Mouse (Mus musculus) left cerebral cortex, adult 9 months (tissue): ENCODE data around the gene Wwp2.
A peak's percentile ranks its signal among the peaks of the same experiment; 100 is the strongest.
"Not testable (repeated sequence)": the region's sequence is repeated elsewhere in the genome, so short reads cannot be mapped to it uniquely, and the experiment has no call there.

Source experiments
- DNase-seq, 2 experiments: peaks; one replicate each; pipeline ENCODE4 v3.0.0; 2022; ENCODE audit warnings: low spot score in 2 of 2

The Wwp2 gene

DNA sequence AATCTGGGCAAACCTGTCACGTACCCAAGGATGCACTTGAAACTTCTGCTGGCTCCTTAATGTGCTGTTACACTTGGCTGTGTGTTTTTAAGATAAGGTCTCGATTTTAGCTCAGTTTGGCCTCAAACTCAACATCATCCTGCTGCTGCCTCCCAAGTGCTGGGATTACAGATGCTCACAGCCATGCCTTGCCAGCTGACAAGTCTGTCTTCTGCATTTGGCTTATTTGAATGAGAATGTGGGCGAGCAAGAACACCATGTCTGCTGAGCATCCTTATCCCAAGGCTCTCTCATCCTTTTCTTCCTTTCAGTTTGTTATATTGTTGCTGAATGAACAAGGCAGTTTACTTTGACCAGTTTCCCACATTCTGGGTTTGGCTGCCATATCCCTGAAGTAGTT lies 39.4 kb downstream of the Wwp2 start:
- peak in 1 of 2 experiments; percentile 31 for DNase-seq

DNA sequence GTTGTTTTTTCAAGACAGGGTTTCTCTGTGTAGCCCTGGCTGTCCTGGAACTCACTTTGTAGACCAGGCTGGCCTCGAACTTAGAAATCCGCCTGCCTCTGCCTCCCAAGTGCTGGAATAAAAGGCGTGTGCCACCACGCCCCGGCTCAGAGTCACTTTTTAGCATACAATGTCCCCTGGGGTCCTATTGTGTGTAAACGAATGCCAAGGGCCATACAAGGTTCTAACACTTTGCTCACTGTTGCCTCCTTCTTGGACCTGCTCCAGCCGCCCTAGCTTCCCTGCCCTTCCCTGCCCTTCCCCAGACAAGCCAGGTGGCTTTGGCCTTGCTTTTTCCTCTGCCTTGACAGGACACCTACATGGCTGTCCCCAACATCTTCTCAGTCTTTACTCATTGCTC lies 40.6 kb downstream of the Wwp2 start:
- DNase-seq: not testable (repeated sequence)

DNA sequence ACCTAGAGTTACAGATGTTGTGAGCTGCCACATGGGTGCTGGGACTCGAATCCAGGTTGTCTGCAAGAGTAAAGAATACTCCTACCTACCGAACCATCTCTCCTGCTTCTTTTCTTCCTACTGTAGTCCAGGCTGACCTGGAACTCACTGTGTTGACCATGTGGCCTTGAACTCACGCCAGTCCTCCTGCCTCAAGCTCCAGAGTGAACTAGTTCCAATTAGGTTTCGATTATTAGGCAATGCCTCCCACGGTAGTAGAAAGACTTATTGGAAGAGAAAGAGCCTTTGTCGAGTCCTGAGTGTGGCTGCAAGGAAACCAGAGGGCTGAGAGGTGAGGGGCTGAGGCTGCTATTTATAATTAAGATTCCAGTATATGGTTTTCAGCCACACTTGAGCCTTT lies 42.6 kb downstream of the Wwp2 start:
- no peak for DNase-seq

DNA sequence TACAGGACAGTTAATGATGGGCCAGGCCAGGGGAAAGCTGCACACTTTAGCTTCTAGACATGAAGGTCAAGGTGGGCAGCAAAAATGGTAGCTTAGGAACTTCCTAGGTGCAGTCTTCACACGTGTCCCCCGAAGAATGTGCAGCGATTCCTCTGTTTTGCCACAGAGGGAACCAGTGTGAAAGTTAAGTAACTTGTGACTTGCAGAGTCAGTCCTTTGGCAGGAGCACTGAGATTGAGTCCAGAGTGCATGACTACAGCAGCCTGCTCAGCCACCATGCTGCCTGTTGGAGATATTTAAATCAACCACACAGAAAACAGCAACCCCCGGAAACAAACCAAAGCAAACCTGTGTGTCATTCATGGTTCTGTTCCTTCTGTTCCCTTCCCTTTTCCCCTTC lies 44.3 kb downstream of the Wwp2 start:
- no peak for DNase-seq

DNA sequence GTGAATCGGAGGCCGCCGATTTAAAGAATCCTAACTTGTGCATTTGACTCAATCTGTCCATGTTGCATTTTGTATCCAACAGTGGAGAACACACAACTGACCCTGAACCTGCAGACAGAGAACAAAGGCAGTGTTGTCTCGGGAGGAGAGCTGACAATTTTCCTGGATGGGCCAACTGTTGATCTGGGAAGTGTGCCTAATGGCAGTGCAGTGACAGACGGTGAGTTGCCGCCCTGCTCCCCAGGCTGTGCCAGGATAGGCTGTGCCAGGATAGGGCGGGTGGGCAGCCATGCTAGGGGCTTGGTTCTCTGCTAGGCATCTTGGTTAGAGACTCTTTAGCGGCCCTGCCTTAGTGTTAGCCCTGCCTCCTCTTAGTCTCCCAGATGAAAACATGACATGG lies 47.1 kb downstream of the Wwp2 start:
- no peak for DNase-seq

DNA sequence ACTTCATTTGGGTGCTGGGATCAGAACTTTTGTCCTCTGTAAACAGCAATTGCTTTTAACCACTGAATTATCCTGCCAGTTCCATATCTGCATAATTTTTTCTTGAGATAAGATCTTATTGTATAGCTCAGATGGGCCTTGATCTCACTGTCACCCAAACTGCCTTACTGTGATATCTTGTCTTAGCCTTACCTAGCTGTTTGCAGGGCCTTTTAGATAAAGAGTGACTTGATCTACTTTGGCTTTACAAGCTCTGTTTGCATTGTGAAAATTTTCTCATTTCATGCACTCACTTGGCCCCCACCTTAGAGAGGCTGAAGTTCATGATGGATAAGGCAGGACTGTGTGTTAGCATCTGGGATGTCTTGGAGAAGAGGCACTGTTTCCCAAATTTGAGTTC lies 48.8 kb downstream of the Wwp2 start:
- DNase-seq: no peak

DNA sequence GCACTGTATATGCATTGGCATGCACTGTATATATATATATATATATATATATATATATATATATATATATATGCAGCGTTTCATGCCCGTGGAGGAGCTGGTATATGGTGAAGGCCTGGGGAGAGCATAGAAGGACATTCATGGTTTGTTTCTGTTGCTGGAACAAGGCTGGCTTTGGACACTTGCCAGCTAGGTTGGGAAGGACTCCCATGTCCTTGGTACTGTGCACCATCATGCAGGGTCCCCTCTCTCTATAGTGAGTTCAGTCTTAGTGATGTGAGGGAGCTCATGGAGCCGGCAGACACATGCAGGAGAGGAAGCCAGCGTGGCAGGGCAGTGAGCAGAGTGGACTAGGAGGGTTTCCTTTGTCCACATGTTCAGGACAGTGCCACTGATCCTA lies 52.4 kb downstream of the Wwp2 start:
- DNase-seq: no peak

DNA sequence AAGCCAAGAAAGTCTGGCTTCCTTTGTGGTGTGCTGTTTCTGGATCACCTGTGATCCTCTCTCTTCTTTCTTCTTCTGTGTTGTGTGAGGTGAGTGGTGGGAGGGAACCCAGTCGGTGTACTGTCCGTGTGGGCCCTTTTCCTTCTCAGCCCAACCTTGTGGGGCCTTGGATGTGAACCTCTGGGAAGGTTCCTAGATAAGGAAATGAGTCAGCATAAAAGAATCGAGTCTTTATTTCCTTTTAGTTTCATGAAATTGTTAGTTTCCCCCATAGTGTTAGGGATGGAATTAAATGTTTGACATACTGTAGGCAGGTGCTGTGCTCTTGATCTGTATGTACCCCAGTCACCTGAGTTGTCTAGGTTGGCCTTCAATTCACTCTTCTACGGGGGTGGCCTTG lies 52.9 kb downstream of the Wwp2 start:
- DNase-seq: no peak

DNA sequence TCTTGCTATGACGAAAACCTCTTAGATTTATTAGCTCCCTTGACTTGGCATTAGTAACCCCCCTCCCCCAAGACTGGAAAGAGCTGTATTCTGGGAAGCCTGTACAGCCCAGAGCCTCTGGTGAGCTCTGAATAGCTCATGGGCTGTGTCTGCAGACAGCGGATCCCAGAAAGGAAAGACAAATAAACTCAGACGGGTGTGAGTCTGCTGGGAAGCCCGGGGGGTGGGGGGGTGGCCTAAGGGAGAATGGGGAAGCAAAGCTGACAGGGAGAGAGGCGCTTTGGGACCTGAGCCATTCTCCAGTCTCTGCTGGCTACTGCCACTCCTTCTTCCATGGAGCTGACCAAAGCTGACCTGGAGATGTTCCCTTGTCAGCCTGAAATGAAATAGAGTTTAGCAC lies 53.8 kb downstream of the Wwp2 start:
- DNase-seq: no peak

DNA sequence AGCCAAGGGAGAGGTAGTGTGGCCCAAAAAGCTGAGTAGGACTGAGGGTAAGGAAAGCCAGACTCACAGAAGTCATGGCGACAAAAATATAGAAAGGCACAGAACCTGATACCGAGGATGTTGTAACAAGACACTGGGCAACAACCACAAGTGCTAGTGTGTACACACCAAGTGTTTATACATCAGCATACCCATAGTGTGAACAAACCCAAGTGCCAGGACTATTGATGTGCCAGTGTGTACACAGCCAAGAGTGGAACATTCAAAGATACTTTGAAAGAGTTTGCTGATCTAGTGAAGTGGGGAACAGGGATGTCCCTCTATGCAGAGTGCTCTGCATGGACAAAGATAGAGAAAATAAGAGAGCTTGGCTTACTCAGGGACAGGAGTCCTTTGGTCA lies 54.5 kb downstream of the Wwp2 start:
- DNase-seq: no peak

DNA sequence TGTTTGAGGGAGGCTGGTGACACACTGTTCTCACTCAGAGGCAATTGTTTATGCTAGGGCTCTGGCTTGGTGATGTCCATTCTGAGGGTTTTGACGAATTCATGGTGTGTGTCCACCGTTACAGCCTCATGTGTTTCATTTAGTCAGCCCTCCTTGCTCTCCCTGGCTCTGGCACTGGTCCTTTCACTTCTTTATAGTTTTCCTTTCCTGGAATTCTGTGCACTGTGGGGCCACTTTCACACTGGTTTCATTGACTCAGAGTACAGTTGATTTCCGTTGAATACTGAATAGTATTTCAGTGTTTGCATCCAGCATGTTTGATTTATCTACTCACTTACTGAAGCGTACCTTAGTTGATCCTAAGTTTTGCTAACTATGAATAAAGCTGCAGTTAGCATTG lies 55.0 kb downstream of the Wwp2 start:
- no peak for DNase-seq

DNA sequence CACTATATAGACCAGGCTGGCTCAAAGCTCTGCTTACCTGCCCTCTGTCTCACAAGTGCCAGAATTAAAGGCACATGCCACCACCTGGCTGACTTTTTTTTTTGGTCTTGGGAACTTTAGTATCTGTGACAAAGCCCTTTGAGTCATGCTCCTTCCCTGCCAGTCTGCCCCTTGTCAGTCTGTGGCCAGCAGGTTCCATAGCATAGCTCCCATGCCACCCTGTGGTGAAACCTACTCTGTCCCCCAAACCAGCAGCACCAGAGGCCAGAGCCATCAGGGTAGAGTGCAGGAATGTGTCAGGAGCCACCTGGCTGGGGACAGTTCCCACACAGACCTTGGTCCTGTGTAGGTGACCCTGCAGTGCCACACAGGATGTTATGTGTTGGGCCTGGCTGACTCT lies 55.7 kb downstream of the Wwp2 start:
- DNase-seq: no peak

DNA sequence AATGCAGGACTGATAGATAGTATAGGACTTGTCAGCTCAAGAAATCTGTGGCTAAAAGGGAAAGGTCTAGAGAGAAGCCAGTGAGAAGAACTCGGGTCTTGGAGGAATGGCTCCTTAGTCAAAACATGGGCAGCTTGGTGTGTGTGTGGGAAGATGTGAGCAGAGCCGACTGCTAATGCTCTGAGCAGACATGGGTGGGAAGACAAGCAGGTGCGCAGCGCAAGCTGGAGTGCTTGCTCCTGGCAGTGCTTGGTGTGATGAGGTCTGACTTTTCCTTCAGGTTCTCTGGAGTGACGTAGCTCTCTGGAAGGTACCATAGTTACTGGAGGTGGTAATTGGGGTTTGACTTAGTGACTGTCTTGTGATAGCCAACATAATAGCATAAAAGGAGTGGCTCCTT lies 56.6 kb downstream of the Wwp2 start:
- DNase-seq: peak in 1 of 2 experiments; percentile 50

DNA sequence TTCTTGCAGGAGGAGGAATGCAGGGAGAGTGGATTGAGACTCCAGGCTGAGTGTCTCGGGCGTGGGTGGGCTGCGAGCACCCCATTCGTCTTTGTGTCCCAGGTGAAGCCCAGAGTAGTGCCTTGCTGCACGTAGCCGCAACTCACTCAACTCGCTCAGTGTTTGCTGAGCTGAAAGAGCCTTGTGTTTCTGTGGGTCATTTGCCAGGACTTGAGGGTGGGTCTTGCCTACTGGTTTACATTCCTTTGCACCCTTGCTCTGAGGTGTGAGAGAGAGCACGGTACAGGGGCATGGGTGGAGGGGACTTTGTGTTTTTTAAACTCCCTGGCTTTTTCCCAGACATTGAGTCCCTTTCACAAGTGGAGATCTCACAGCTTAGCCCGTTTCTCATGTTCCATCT lies 59.3 kb downstream of the Wwp2 start:
- DNase-seq: no peak

DNA sequence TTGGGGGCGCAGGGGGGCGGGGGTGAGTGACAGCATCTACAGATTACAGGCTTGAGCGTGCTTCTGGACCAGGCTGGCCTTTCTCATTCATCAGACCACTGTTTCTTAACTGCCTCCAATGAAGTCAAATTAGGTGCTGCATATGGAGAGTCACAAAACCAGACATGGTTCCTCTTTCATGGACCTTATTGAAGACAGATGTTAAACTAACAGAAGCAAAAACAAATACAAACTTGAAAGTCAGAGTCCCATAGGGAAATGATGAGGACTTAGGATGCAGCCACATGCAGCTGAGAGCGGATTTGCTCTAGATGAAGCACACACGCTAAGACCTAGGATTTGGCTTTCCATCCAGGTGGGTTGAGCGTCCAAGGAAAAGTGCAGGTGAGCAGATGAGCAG lies 61.5 kb downstream of the Wwp2 start:
- DNase-seq: no peak

DNA sequence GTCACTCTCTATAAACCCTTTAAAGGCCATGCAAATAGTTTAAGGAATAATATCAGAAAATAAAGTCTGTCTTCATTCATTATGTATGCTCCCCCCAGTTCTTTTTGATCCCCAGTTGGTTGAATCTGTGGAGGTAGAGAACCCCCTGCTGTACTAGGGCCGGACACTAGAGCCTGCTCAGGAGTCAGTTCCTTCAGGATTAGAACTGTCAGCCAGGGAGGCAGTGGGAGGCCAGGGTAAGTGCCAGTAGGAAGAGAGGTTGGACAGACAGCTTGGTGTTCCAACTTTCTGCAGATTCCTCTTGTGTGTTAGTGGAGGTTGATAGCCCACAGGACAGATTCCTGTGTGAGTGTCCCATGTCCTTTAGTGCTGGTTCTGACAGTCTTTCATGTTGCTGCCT lies 62.2 kb downstream of the Wwp2 start:
- DNase-seq: no peak

DNA sequence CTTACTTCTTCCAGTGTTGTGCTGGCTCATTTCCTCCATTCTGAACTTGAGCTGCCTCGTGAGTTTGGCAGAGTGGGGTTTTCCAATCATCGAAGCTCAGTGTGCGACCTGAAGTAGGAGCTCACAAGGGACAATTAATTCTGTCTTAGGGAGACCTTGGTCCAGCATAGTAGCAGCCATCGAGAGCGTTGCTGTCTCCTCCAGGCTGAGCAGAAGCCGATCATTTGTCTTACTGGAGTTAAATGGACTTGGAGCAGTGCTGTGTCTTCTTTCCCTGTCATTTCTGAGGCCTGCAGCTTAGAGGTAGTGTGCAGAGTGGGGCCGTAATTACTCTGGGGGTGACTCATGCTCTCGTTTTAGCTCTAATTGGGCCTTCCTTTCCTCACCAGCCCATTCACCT lies 62.6 kb downstream of the Wwp2 start:
- peak in 1 of 2 experiments; percentile 33 for DNase-seq

DNA sequence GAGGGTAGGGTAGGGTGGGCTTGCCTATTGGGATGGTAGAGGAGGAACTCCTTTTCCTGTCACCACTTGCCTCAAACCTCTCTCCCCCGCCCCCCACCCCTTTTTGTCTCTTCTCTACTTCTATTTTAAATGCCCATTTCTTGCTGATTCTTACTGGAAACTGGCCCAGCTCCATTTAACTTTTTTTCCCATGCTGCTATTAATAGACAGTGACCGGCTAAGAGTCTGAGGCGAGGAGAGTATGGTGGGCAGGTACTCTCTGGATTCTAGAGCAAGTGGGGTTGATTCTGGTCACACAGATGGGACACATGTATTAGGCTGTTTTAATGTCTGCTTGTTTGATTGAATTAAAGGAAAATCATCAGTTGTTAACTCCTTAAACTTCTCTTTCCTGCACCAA lies 63.4 kb downstream of the Wwp2 start:
- no peak for DNase-seq

DNA sequence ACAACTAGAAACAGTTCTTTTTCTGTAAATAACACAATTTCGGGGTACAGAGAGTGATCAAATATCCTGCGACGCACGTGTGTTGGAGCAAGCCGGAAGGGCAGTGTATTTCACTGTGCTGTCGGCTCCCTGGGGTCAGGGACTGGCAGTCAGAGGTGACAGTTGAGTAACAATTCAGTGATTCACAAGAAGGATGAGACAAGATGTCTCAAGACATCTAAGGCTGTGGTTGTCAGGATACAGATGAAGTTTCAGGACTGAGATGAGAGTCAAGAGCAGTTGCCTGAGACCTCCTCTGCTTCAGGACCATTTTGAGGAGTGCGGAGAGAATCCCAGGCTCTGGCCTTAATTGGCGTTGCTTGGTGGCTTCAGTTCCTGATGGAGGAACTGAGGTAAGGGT lies 66.2 kb downstream of the Wwp2 start:
- DNase-seq: no peak

DNA sequence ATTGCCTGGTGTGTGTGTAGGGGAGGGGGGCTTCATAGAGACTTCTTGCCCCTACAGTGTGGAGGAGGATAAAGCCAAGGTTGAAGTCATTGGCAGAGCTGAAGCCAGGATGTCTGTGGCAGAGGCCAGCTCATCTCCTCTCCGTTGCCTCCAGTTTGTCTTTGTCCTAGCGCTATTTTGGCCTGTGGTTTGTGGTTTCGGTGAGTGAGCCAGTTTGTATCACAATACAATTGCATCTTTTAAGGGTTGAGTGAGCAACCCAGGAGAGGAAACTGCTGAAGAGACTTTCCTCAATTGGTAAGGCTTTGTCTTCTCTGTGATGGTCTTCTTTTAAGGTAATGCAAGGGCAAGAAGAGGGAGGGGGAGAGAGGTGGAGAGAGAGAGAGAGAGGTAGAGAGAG lies 66.8 kb downstream of the Wwp2 start:
- no peak for DNase-seq

DNA sequence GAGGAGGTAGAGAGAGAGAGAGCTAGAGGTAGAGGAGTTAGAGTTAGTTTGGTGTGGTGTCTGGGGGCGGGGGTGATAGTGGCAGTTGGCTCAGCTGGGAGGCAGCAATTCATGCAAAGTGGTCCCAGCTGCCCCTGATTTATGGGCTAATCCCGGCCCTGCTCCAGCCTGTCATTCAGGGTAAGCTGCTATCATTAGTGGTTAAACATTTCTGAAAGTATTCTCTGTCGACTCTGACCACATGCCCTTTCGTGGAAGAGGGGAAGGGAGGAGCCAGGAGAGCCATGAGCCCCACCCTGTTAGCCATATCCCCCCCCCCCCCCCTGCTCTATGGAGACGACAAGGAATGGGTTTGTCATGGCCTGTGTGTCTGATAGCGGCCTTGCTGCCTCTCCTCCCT lies 67.2 kb downstream of the Wwp2 start:
- no peak for DNase-seq

DNA sequence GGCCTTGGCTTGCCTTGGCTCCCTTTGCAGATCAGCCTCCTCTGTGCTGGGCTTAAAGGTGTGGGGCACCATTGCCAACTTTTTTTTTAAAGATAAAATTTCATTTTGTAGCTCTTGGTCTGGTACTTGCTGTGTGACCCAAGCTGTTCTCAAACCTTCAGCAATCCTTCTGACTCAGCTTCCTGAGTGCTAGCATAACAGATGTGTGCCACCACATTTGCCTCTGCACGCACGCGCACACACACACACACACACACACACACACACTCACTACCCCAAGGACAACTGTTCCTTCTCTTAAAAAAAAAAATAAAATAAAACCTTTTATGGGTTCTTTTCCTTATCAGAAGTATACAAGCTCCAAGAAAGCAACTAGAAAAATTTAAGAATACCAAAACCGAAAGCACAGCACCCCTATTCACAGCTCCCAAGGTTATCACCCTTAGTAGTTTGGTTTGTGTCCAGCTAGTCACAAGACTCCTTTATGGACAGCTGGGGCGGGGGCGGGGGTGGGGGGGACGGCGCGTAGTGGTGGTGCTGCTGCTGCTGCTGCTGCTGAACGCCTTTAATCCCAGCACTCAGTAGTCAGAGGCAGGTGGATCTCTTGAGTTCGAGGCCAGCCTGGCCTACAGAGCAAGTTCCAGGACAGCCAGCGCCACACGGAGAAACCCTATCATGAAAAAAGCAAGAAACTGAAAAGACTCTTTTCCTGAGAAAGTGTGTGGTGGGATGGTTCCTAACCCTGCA lies 68.2 kb downstream of the Wwp2 start:
- DNase-seq: no peak

DNA sequence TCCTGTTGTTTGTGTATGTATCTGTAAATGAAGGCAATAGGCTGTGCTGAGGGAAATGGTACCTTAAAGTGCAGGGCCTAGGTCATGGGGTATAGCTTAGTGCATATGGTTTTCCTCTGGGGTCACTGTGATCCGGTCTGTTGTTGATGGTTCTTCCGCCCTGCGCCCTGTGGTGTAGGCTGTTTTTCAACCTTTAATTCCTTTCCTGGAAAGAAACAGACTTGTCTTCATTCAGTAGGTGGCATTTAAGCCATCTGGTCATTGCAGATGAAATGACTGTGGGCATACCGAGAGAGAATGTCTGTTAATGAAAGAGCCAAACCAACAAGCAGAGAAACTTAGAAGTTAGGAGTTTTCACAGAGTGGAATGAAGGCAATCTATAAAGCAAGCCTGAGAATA lies 69.1 kb downstream of the Wwp2 start:
- no peak for DNase-seq

DNA sequence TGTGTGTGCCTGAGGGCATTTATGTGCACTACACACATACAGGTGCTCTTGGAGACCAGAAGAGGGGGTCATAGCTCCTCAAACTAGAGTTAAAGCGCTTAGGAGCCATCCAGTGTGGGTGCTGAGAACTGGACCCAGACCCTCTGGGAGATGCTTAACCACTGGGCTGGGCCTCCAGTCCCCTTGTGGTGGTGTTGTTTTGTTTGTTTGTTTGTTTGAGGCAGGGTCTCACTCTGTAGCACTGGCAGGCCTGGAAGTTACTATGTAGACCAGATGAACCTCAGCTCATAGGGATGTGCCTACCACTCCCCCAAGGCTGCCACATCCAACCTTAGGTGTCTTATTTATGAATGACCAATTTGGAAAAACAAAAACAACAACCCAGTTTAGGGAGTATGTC lies 70.9 kb downstream of the Wwp2 start:
- no peak for DNase-seq
